Mouse (Mus musculus) liver, embryonic 14.5 days (tissue): ENCODE results near the gene Eml3. TPM values are rescaled to one million over a fixed set of nuclear protein-coding genes. Genes with fewer than 3 reads are reported as not detected.

Experiments used
- ATAC-seq: fragments of 200-750 bp; cut with Nextera tagmentation; 2 replicates; pipeline ENCODE4 v1.8.0; 2017; ENCODE audit warnings: moderate number of reproducible peaks, mild to moderate bottlenecking, moderate library complexity; ENCODE audit not compliant: insufficient read depth
- DNase-seq, 3 experiments: peaks; one replicate each; pipeline ENCODE4 v3.0.0-alpha.2; 2012 to 2013; ENCODE audit warnings: low read depth in 3 of 3, low spot score in 3 of 3
- H3K27ac ChIP-seq: fragments of 300-500 bp; sonication (generic); 2 replicates; pipeline ENCODE4 v1.5.1; 2014; ENCODE audit warnings: moderate library complexity, mild to moderate bottlenecking, control low read depth, inconsistent platforms
- H3K27me3 ChIP-seq: fragments of 300-500 bp; sonication (generic); 2 replicates; pipeline ENCODE4 v1.6.1; 2014; ENCODE audit warnings: mild to moderate bottlenecking, low read length, moderate library complexity; ENCODE audit not compliant: control insufficient read depth, insufficient read depth
- H3K36me3 ChIP-seq: fragments of 300-500 bp; sonication (generic); replicated peaks from 2 replicates; pipeline ENCODE4 v1.6.1; 2014; ENCODE audit warnings: low read depth; ENCODE audit not compliant: control insufficient read depth, insufficient read depth
- H3K4me1 ChIP-seq, 2 experiments: fragments of 200-500 bp in 1 of 2; fragments of 300-500 bp in 1 of 2; sonication (generic) in 1 of 2; replicated peaks; 2 replicates each; pipeline ENCODE4 v1.6.1; 2012 to 2014; ENCODE audit warnings: antibody characterized with exemption in 1 of 2, inconsistent platforms in 1 of 2, low read length in 1 of 2; ENCODE audit not compliant: control insufficient read depth in 2 of 2, insufficient read depth in 2 of 2
- H3K4me2 ChIP-seq: fragments of 300-500 bp; sonication (generic); 2 replicates; pipeline ENCODE4 v1.6.1; 2014; ENCODE audit warnings: low read depth, mild to moderate bottlenecking, control low read depth, moderate library complexity
- H3K4me3 ChIP-seq, 2 experiments: fragments of 200-500 bp in 1 of 2; fragments of 300-500 bp in 1 of 2; sonication (generic) in 1 of 2; 2 replicates each; pipeline ENCODE4 v1.5.1; 2012 to 2014; ENCODE audit warnings: low read depth in 2 of 2, low read length in 2 of 2, mild to moderate bottlenecking in 2 of 2, control low read depth in 1 of 2, inconsistent platforms in 1 of 2, moderate library complexity in 1 of 2; ENCODE audit not compliant: insufficient read depth in 1 of 2
- H3K9ac ChIP-seq: fragments of 300-500 bp; sonication (generic); replicated peaks from 2 replicates; pipeline ENCODE4 v1.6.1; 2014; ENCODE audit warnings: mild to moderate bottlenecking, control low read depth, moderate library complexity
- H3K9me3 ChIP-seq: fragments of 300-500 bp; sonication (generic); 2 replicates; pipeline ENCODE4 v1.6.1; 2016; ENCODE audit warnings: low read length, mixed read lengths; ENCODE audit not compliant: control insufficient read depth
- CTCF ChIP-seq: IDR thresholded peaks from 2 replicates; pipeline ENCODE4 v1.5.1; 2016; ENCODE audit warnings: antibody characterized with exemption, low read depth, control low read depth
- EP300 ChIP-seq: IDR thresholded peaks from 2 replicates; pipeline ENCODE4 v1.6.1; 2016; ENCODE audit warnings: antibody characterized with exemption, low read depth
- WGBS: fragments of 180-500 bp; shearing (Covaris S2); extraction: QIAGEN DNeasy Blood & Tissue Kit; methylation state at CpG from one replicate; pipeline ENCODE4 v1.1.7; 2014; ENCODE audit not compliant: insufficient replicate concordance; 5-methylcytosine and 5-hydroxymethylcytosine counted together
- polyA plus RNA-seq, 2 experiments: library from polyadenylated mRNA; depleted of rRNA in 1 of 2; stranded (reverse) in 1 of 2; unstranded in 1 of 2; fragments of >200 nt; fragmentation: Nextera tagmentation in 1 of 2; extraction: Ambion mirVana in 1 of 2; gene quantifications; 2 replicates each; pipeline versions ENCODE4 v1.2.1 to v1.2.3; 2012 to 2014

The Eml3 gene
- polyA plus RNA-seq, 2 experiments: 5.6 to 11.0 TPM

DNA sequence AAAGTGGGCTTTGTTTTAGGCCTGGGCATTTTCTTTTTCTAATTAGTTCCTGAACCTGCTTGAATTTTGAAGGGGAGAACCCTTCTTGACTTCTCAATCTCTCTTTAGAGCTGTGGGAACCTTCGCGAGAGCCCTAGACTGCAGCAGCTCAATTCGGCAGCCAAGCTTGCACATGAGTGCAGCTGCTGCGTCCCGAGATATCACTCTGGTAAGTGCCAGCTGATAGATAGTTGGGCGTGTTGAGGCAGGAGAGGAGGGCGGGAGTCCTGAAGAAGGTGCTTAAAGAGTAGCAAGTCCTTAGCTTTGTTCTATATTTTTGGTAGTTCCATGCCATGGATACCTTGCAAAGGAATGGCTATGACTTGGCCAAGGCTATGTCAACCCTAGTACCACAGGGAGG is 17.6 kb downstream of the Eml3 start:
- WGBS: 35% methylated on average over 7 of the region's 7 CpGs

DNA sequence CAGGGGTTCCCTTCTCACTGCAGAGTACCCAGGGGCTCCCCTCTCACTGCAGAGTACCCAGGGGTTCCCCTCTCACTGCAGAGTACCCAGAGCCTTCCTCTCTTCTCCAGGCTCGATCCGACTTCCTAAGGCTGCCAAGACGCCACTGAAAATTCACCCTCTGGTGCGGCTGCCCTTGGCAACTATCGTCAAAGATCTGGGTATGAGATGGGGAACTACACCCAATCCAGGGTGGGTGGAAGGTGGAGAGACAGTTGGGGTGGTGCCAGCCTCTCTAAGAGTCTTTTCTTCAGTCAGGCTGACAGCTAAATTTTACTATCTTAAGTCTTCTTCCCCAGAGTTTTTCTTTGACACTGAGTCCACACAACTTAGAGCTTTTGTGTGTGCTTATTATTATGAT is 20.8 kb downstream of the Eml3 start:
- no peak overlapping the region for H3K4me2 ChIP-seq
- ATAC-seq: no peak
- peaks cover 14 to 27% of the 10 kb centered on the region in 2 experiments for H3K4me1 ChIP-seq
- no peak overlapping the region for H3K4me3 ChIP-seq
- H3K27ac ChIP-seq: no peak overlapping the region
- no peak overlapping the region for H3K9ac ChIP-seq
- DNase-seq: no peak
- no peaks in the 10 kb centered on the region for H3K9me3 ChIP-seq
- WGBS: 78% methylated on average over 5 of the region's 5 CpGs
- TF ChIP-seq EP300 (no peak), CTCF (no peak)
- no peaks in the 10 kb centered on the region for H3K27me3 ChIP-seq
- H3K36me3 ChIP-seq: peaks cover 72% of the 10 kb centered on the region

More for the DNA sequence above, 17.6 kb downstream of the Eml3 start:
- ATAC-seq: no peak
- Histone ChIP-seq H3K4me1 (peaks cover 29 to 30% of the 10 kb centered on the region in 2 experiments), H3K4me3 (no peak overlapping the region), H3K9ac (peak overlapping the region; percentile 41; the same call in 1 of the 2 replicates), H3K27ac (peak overlapping the region; percentile 54), H3K27me3 (no peaks in the 10 kb centered on the region), H3K4me2 (peak overlapping the region; percentile 47), H3K9me3 (no peaks in the 10 kb centered on the region), H3K36me3 (peaks cover 70% of the 10 kb centered on the region)
- no peak for DNase-seq
- 0 out of 2 replicates have a peak, but pooled peaks have one; percentile 13 for TF ChIP-seq EP300
- no peak for TF ChIP-seq CTCF

DNA sequence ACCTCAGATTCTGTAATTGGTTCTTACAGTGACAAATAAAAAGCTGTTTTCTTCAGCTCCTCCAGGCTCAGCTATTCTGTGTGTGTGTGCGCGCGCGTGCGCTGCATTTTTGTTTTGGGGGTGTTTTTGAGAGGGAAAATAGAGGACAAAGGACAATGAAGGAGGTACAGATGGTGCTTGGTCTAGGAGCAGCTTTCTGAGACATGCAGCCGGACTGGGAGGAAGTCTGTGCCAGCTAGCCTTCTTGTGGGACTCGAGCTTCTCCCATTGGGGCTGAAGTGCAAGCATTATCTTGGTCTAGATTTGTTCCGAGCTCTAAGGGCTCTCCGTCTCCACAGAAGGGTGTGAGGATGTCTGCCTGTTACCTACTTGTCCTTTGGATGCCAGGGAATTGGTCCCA is 22.9 kb downstream of the Eml3 start:
- H3K9me3 ChIP-seq: no peaks in the 10 kb centered on the region
- peaks cover 56% of the 10 kb centered on the region for H3K36me3 ChIP-seq
- WGBS: 83% methylated on average over 9 of the region's 9 CpGs
- no peaks in the 10 kb centered on the region for H3K27me3 ChIP-seq
- TF ChIP-seq EP300: no peak
- TF ChIP-seq CTCF: no peak
- H3K9ac ChIP-seq: no peak overlapping the region; the same call in 1 of the 2 replicates
- ATAC-seq (no peak), DNase-seq (no peak)
- H3K4me1 ChIP-seq: peaks cover 5 to 15% of the 10 kb centered on the region in 2 experiments
- peak overlapping the region in 1 of 2 experiments; percentile 90; a peak in 1 of 4 replicates for H3K4me3 ChIP-seq
- peak overlapping the region; percentile 96 for H3K4me2 ChIP-seq
- H3K27ac ChIP-seq: peak overlapping the region; percentile 67; the same call in 1 of the 2 replicates

DNA sequence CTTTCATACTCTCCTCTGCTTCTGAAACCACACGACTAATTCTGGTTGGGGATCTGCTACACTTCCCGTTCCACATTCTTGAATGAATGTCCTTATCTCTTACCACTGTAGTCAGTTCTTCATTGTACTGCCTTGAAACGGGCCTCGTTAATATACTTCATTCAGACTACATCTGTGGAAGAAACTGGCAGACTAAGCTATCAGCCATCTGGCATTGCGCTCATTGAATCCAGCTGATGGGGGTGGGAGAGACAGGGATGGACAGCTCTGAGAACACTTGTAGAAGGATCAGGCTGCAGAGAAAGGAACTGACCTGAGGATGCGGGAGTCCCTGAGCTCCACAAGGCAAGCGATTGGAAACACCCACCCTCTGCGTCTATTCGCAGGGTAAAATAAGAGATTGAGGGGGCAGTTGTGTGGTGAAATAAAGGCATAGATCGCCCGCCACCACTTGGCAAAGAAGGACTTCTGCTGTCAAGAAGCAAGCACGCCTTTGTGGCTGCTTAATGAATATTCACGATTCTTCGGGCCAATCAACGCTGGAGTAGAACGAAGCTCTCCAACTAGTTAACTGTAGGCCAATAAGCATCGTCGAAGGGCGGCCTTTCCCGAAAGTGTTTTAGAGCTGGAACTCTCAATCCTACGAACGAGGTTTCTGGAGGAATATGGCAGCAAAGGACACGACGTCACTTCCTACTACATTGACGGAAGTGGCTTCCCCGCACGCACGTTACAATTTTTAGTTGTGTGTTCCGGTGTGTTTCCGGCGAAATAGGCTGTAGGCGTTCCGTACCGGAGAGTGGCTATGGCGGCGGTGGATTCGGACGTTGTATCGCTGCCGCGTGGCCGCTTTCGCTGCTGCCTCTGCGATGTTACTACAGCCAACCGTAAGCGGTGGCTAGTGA is 24.0 kb downstream of the Eml3 start, which contains the start of gene Tut1:
Gene Tut1 (plus strand): TSS at position 713 of the 905 bp plus-strand sequence.
- TF ChIP-seq EP300 (peak; percentile 39; the same call in 1 of the 2 replicates), CTCF (peak; percentile 25; the same call in 1 of the 2 replicates)
- peaks cover 3 to 13% of the 10 kb centered on the region in 2 experiments for H3K4me1 ChIP-seq
- no peaks in the 10 kb centered on the region for H3K27me3 ChIP-seq
- WGBS: 1% methylated on average over 46 of the region's 46 CpGs
- H3K36me3 ChIP-seq: peaks cover 47% of the 10 kb centered on the region
- peak within 1 kb of the TSS; percentile 67 for H3K27ac ChIP-seq
- DNase-seq (peak; percentile 94 to 95 (median 94)), ATAC-seq (peak; percentile 91)
- no peaks in the 10 kb centered on the region for H3K9me3 ChIP-seq
- H3K4me3 ChIP-seq: peak within 1 kb of the TSS; percentile 76 to 90
- H3K9ac ChIP-seq: peak within 1 kb of the TSS; percentile 91
- H3K4me2 ChIP-seq: peak within 1 kb of the TSS; percentile 96

DNA sequence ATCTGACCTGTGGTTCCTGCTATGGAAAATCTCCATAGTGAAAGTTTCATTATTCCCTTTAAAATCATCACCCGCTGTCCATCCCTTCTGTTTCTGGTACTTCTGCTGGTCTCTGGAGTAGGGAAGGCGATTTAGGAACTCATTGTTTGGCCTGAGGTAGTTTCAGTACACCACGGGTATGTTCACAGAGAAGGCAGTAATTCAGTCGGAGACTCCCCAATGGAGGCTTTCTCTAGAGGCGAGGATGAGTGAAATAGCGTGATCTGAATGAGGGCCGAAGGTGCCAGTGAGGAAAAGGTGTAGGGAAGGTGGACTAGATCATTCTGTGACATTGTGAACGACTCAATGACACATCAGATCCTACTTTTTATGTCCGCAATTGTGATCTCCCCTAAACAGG is 24.8 kb downstream of the Eml3 start:
- Histone ChIP-seq H3K4me3 (peak overlapping the region; percentile 76 to 90), H3K36me3 (peaks cover 41% of the 10 kb centered on the region), H3K9me3 (no peaks in the 10 kb centered on the region), H3K27me3 (no peaks in the 10 kb centered on the region), H3K4me1 (peaks cover 3 to 13% of the 10 kb centered on the region in 2 experiments), H3K27ac (peak overlapping the region; percentile 67), H3K9ac (peak overlapping the region; percentile 91), H3K4me2 (peak overlapping the region; percentile 96)
- no peak for ATAC-seq
- 3% methylated on average over 9 of the region's 9 CpGs for WGBS
- TF ChIP-seq CTCF: no peak
- no peak for TF ChIP-seq EP300
- DNase-seq: no peak
